15 mouse cellular contexts compared by ENCODE assay signal in genomic region chr2:55263847-55264449, GRCm38 (mm10).
"Had no signal": no experiment of that assay in that cellular context is flagged by ENCODE, and none has a peak within 500 bp of the region (broad histone marks: within the 10 kb centered on the region; RNA-seq: fewer than 3 reads in every experiment).

No protein-coding gene starts in this region.

- H3K27me3 ChIP-seq: limb, embryonic 12.5 days; liver, embryonic 13.5 days; lung, embryonic 15.5 days had no signal

- H3K4me2 ChIP-seq: limb, embryonic 12.5 days; liver, embryonic 13.5 days; lung, embryonic 15.5 days had no signal

- DNase-seq: kidney, adult 9 months; kidney, postnatal 36 days; layer of hippocampus, adult 9-11 months; layer of hippocampus, postnatal 36 days; liver; liver, embryonic 13.5 days; liver, postnatal 0 days; lung, postnatal 14 days; right cerebral cortex, adult 18-20 months; right cerebral cortex, postnatal 25 days; thymus, postnatal 4 days had no signal

- H3K4me3 ChIP-seq: limb, embryonic 12.5 days; liver, embryonic 13.5 days; lung, embryonic 15.5 days had no signal

- H3K36me3 ChIP-seq: limb, embryonic 12.5 days; liver, embryonic 13.5 days; lung, embryonic 15.5 days had no signal

- H3K9ac ChIP-seq: limb, embryonic 12.5 days; liver, embryonic 13.5 days; liver, postnatal 0 days; lung, embryonic 15.5 days had no signal

- H3K9me3 ChIP-seq: limb, embryonic 12.5 days; liver, embryonic 13.5 days; lung, embryonic 15.5 days had no signal

- H3K4me1 ChIP-seq: limb, embryonic 12.5 days; liver, embryonic 13.5 days; lung, embryonic 15.5 days had no signal

- ATAC-seq: intestine, postnatal 0 days; liver, postnatal 0 days had no signal

- H3K27ac ChIP-seq: kidney, postnatal 0 days; limb, embryonic 12.5 days; liver, embryonic 13.5 days; lung, embryonic 15.5 days had no signal
